Mouse (Mus musculus): ENCODE results near the gene Arih2. TPM values are rescaled to one million over a fixed set of nuclear protein-coding genes. Genes with fewer than 3 reads are reported as not detected.

Arih2 gene
- polyA plus RNA-seq, 1 experiment from 2014 or later: 44.9 TPM

DNA sequence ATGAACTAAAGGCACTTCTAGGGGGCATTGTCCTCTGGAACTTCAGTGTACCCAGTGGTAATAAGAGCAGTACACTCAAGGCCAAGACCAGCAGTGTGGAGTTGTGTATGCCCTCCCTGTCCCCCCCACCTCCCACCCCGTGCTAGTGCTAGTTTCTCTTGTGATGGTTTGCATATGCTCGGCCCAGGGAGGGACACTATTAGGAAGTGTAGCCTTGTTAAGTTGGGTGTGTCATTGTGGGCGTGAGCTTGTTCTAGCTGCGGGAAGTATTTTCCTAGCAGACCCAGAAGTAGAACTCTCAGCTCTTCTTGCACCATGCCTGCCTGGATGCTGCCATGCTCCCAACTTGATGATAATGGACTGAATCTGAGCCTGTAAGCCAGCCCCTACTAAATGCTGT is 47.2 kb downstream of the Arih2 start:
- no peak overlapping the region for H3K4me3 ChIP-seq (ENCODE audit: low read depth, low read length)
- H3K27ac ChIP-seq (ENCODE audit: low read depth): no peak overlapping the region
- peaks cover 39% of the 10 kb centered on the region for H3K36me3 ChIP-seq (ENCODE audit: insufficient read depth)
- no peak for ATAC-seq (ENCODE audit: insufficient read depth)
- H3K4me1 ChIP-seq (ENCODE audit: insufficient read depth): no peaks in the 10 kb centered on the region
- TF ChIP-seq CTCF (IDR thresholded peaks at IDR 0.05; ENCODE audit: low read depth): no peak
- DNase-seq: no peak
- no peak overlapping the region for H3K4me2 ChIP-seq
- no peak overlapping the region for H3K9ac ChIP-seq
- no peaks in the 10 kb centered on the region for H3K9me3 ChIP-seq (ENCODE audit: low read depth, low read length)
- H3K27me3 ChIP-seq (ENCODE audit: insufficient read depth, low read length): no peaks in the 10 kb centered on the region
- 74% methylated on average over 4 of the region's 4 CpGs for WGBS

DNA sequence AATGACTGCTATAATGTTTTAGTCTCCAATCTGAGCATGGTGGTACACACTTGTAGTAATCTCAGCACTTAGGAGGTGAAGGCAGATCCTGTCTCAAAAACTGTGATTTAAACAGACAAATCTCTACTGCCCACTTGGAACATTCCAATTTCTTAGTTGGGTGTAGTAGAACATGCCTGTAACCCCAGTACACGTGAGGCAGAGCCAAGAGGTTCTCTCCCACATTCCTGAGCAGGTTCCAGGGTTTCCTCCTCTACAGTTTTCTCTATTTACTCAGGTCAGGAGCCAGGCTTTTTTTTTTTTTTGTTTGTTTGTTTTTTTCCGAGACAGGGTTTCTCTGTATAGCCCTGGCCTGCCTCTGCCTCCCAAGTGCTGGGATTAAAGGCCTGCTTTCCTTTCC is 49.2 kb downstream of the Arih2 start:
- Histone ChIP-seq H3K4me1 (ENCODE audit: insufficient read depth) (no peaks in the 10 kb centered on the region), H3K27ac (ENCODE audit: low read depth) (no peak overlapping the region), H3K9ac (no peak overlapping the region), H3K27me3 (ENCODE audit: insufficient read depth, low read length) (no peaks in the 10 kb centered on the region), H3K4me3 (ENCODE audit: low read depth, low read length) (no peak overlapping the region), H3K36me3 (ENCODE audit: insufficient read depth) (peaks cover 22% of the 10 kb centered on the region), H3K4me2 (no peak overlapping the region), H3K9me3 (ENCODE audit: low read depth, low read length) (no peaks in the 10 kb centered on the region)
- no peak for TF ChIP-seq CTCF (IDR thresholded peaks at IDR 0.05; ENCODE audit: low read depth)
- DNase-seq: no peak
- no peak for ATAC-seq (ENCODE audit: insufficient read depth)
- 23% methylated on average over 2 of the region's 2 CpGs for WGBS

DNA sequence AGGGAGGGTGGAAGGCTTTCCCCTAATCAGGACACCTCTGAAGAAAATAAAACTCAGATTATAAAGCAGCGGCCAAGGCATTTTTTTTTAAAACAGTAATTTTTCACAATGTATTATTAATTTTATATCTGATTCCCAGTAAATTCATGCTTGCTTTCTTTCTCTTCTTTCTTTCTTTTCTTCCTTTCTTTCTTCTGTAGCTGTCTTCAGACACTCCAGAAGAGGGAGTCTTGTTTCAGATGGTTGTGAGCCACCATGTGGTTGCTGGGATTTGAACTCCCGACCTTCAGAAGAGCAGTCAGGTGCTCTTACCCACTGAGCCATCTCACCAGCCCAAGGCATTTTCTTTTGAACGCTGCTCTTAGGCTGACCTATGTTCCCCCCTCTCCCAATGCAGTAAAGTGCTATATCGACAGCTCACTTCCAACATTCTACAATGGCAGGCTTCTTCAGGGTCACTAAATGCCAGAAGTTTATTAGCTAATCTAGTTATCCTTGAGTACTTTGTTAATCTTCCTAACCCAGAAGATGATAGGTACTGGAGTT is 50.1 kb downstream of the Arih2 start:
- Histone ChIP-seq H3K4me1 (ENCODE audit: insufficient read depth) (no peaks in the 10 kb centered on the region), H3K27me3 (ENCODE audit: insufficient read depth, low read length) (no peaks in the 10 kb centered on the region), H3K4me2 (no peak overlapping the region), H3K9me3 (ENCODE audit: low read depth, low read length) (no peaks in the 10 kb centered on the region), H3K4me3 (ENCODE audit: low read depth, low read length) (no peak overlapping the region), H3K36me3 (ENCODE audit: insufficient read depth) (peaks cover 13% of the 10 kb centered on the region), H3K27ac (ENCODE audit: low read depth) (no peak overlapping the region), H3K9ac (no peak overlapping the region)
- no peak for TF ChIP-seq CTCF (IDR thresholded peaks at IDR 0.05; ENCODE audit: low read depth)
- ATAC-seq (ENCODE audit: insufficient read depth) (no peak), DNase-seq (peak; percentile 50)
- 64% methylated on average over 4 of the region's 4 CpGs for WGBS

DNA sequence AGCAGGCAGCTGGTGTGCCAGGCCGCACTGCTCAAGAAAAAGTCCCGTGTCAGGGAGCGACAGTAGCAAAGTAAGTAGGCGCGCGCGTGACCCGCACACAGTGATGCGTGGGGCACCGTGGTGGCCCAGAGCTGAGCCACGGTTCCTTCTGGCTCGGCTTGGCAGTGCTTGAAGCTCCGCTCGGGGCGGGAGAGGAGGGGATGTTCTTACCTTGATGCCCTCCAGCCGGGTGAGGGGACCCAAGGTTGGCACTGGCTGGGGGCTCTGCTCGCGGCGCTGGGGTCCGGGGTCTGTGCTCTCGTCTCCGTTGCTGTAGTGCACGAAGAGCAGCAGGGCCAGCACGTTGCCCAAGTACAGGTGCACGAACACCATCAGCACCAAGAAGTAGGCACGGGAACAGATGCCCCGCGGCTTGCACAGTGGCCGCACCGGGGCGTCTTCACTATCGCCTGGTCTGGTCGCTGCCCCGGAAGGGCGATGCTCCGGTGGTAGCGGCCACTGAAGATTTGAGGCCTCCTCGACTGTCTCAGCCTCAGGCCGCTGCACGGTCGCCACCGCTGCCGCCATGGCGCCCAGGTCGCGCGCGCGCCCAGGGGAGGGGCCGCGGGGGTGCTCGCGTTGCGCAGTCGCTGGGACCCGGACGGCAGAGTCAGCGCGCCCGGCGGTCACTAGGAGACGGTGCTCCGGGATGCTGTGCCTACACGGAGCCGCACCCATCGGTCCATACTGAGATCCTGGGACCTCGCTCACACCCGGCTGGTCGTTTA is 52.0 kb downstream of the Arih2 start, which contains the start of gene P4htm:
TSS of gene P4htm (minus strand) at position 670 of the 767 bp plus-strand sequence.
- H3K4me2 ChIP-seq: peak within 1 kb of the TSS; percentile 96
- no peaks in the 10 kb centered on the region for H3K4me1 ChIP-seq (ENCODE audit: insufficient read depth)
- H3K4me3 ChIP-seq (ENCODE audit: low read depth, low read length): peak within 1 kb of the TSS; percentile 69
- H3K27me3 ChIP-seq (ENCODE audit: insufficient read depth, low read length): no peaks in the 10 kb centered on the region
- ATAC-seq (ENCODE audit: insufficient read depth) (peak; percentile 81), DNase-seq (peak; percentile 80)
- peak within 1 kb of the TSS; percentile 64 for H3K9ac ChIP-seq
- H3K27ac ChIP-seq (ENCODE audit: low read depth): no peak within 1 kb of the TSS; the same call in 1 of the 2 replicates
- H3K36me3 ChIP-seq (ENCODE audit: insufficient read depth): no peaks in the 10 kb centered on the region
- 0 out of 2 replicates have a peak, but pooled peaks have one; percentile 9 for TF ChIP-seq CTCF (IDR thresholded peaks at IDR 0.05; ENCODE audit: low read depth)
- WGBS: under 1% methylated on average over 68 of the region's 69 CpGs
- no peaks in the 10 kb centered on the region for H3K9me3 ChIP-seq (ENCODE audit: low read depth, low read length)

DNA sequence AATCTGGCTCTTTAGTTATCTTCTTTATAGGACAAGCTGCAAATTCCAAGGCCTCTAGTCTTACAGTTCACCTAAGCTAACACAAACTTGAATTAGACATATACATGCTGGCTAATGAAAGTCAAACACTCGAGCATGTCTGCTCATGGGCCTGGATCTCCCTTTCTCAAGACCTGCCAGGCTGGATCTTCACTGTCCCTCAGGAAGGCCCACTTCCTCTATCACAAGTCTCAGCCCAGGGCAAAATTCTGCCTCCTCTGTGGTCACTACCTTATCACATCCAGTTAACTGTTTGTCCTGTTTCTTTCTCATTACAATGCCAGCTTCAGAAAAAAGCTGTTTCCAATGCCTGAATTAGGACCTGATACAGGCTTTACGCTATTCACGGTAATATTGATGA is 54.8 kb downstream of the Arih2 start:
- Histone ChIP-seq H3K4me3 (ENCODE audit: low read depth, low read length) (no peak overlapping the region), H3K9me3 (ENCODE audit: low read depth, low read length) (no peaks in the 10 kb centered on the region), H3K27me3 (ENCODE audit: insufficient read depth, low read length) (no peaks in the 10 kb centered on the region), H3K4me2 (no peak overlapping the region), H3K36me3 (ENCODE audit: insufficient read depth) (no peaks in the 10 kb centered on the region), H3K4me1 (ENCODE audit: insufficient read depth) (no peaks in the 10 kb centered on the region), H3K27ac (ENCODE audit: low read depth) (no peak overlapping the region), H3K9ac (no peak overlapping the region)
- no peak for DNase-seq
- no peak for TF ChIP-seq CTCF (IDR thresholded peaks at IDR 0.05; ENCODE audit: low read depth)
- ATAC-seq (ENCODE audit: insufficient read depth): no peak
- 69% methylated on average over 3 of the region's 3 CpGs for WGBS

DNA sequence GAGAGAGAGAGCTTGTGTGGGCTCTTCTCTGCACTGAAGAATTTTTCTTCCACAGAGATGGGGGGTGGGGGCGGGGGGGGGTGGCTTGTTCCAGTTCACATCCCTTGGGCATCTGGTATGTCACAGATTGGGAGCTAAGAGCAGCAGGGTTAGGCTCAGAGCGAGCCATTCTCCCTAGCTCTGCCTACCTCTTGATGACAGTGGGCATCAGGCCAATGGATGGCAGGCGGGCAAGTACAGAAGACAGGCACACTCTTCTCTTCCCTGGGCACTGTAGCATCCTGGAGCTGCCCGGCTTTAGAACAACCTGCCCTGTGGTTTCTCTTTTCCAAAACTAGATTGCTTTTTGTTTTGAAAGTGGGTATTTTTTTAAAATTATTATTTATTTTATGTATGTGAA is 57.7 kb downstream of the Arih2 start:
- Histone ChIP-seq H3K4me1 (ENCODE audit: insufficient read depth) (peaks cover 10% of the 10 kb centered on the region), H3K27ac (ENCODE audit: low read depth) (no peak overlapping the region), H3K4me2 (no peak overlapping the region), H3K4me3 (ENCODE audit: low read depth, low read length) (no peak overlapping the region), H3K36me3 (ENCODE audit: insufficient read depth) (no peaks in the 10 kb centered on the region), H3K9ac (no peak overlapping the region), H3K9me3 (ENCODE audit: low read depth, low read length) (no peaks in the 10 kb centered on the region), H3K27me3 (ENCODE audit: insufficient read depth, low read length) (no peaks in the 10 kb centered on the region)
- WGBS: 81% methylated on average over 4 of the region's 4 CpGs
- DNase-seq (no peak), ATAC-seq (ENCODE audit: insufficient read depth) (no peak)
- no peak for TF ChIP-seq CTCF (IDR thresholded peaks at IDR 0.05; ENCODE audit: low read depth)

DNA sequence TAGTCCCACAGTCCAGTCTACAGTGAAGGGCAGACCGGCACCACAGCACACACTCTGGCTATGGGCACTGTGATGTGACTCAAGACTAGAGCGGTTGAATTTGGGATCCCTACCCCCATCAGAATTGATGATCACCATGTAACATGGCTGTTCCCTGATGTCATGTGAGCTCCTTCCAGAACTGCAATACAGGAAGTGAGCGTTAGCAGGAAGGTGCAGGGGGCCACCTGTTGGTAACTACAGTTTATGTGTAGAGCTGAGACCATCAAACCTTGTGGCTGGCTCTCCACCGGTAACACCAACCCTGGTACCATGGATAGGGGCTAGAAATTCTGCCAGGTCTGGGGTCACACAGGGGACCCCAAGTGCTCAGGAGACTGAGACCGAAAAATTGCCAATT is 60.0 kb downstream of the Arih2 start:
- 65% methylated on average over 5 of the region's 5 CpGs for WGBS
- TF ChIP-seq CTCF (IDR thresholded peaks at IDR 0.05; ENCODE audit: low read depth): no peak
- Histone ChIP-seq H3K27ac (ENCODE audit: low read depth) (no peak overlapping the region), H3K9me3 (ENCODE audit: low read depth, low read length) (no peaks in the 10 kb centered on the region), H3K4me3 (ENCODE audit: low read depth, low read length) (no peak overlapping the region), H3K9ac (no peak overlapping the region), H3K4me1 (ENCODE audit: insufficient read depth) (peaks cover 10% of the 10 kb centered on the region), H3K36me3 (ENCODE audit: insufficient read depth) (no peaks in the 10 kb centered on the region), H3K27me3 (ENCODE audit: insufficient read depth, low read length) (no peaks in the 10 kb centered on the region), H3K4me2 (no peak overlapping the region)
- DNase-seq (no peak), ATAC-seq (ENCODE audit: insufficient read depth) (no peak)
